Comparison of ENCODE assay signal across 8 mouse cellular contexts in genomic region chr10:13739494-13740140, GRCm38 (mm10).
DNase-seq lines count a peak whose midpoint lies in the region; ATAC-seq lines count a peak whose summit lies in the region.
"Had no signal": no experiment of that assay in that cellular context is flagged by ENCODE, and none has a peak within 500 bp of the region (broad histone marks: within the 10 kb centered on the region; RNA-seq: fewer than 3 reads in every experiment).

No protein-coding gene starts in this region.

- peak; percentile 15 to 25 for DNase-seq in right cerebral cortex, adult 2 months (ENCODE audit: low spot score in 2 of 2)
- no peak for DNase-seq in right cerebral cortex, postnatal 4 days
- DNase-seq in cerebellum, adult 11-12 months: peak; percentile 90
- DNase-seq in gastrocnemius, postnatal 36 days: peak; percentile 26 to 57
- DNase-seq in telencephalon, adult 2 months (ENCODE audit: low read depth, low spot score): peak; percentile 26
- DNase-seq in lung, postnatal 36 days: no peak

- intact Hi-C loops in gastrocnemius, postnatal 36 days (cut with DNase I): no loop called here

- ATAC-seq in erythroblast, adult 5-6 weeks (replicated peaks; ENCODE audit: low FRiP score, poor library complexity, severe bottlenecking): no peak
- ATAC-seq: intestine, embryonic 16.5 days had no signal

Comparison
In these comparisons a context has a peak if more than half of its experiments do, and no peak if none do; other contexts are left out.
1. DNase-seq: peak in right cerebral cortex, adult 2 months (2 of 2), cerebellum, adult 11-12 months (single experiment), gastrocnemius, postnatal 36 days (2 of 2) and telencephalon, adult 2 months (single experiment); none in right cerebral cortex, postnatal 4 days (single experiment) and lung, postnatal 36 days (single experiment).